Mouse (Mus musculus): ENCODE results near the gene Kremen1.

Gene Kremen1

GRCm38 (mm10) chr11:5261508-5262392 is at the start of gene Kremen1:
TSS of gene Kremen1 (minus strand) at chr11:5261558.
- DNase-seq (ENCODE audit: low spot score in 2 of 2), result peak; percentile 66 to 86

GRCm38 (mm10) chr11:5307024-5307905 is 45.9 kb upstream of the Kremen1 start:
- DNase-seq (ENCODE audit: low spot score in 2 of 2), result no peak

GRCm38 (mm10) chr11:5306017-5306416 is 44.7 kb upstream of the Kremen1 start:
- DNase-seq (ENCODE audit: low spot score in 2 of 2), result no peak

GRCm38 (mm10) chr11:5304526-5304925 is 43.2 kb upstream of the Kremen1 start:
- DNase-seq (ENCODE audit: low spot score in 2 of 2), result no peak

- DNase-seq (ENCODE audit: low spot score in 2 of 2), result no peak
Observed at GRCm38 (mm10) chr11:5298007-5298372, 36.6 kb upstream of the Kremen1 start.

- DNase-seq (ENCODE audit: low spot score in 2 of 2), result no peak
Observed at GRCm38 (mm10) chr11:5297148-5298006, 36.0 kb upstream of the Kremen1 start.

- DNase-seq (ENCODE audit: low spot score in 2 of 2), result no peak
Observed at GRCm38 (mm10) chr11:5296576-5297115, 35.3 kb upstream of the Kremen1 start.

GRCm38 (mm10) chr11:5294805-5295204 is 33.4 kb upstream of the Kremen1 start:
- no peak for DNase-seq (ENCODE audit: low spot score in 2 of 2)

GRCm38 (mm10) chr11:5290691-5291090 is 29.3 kb upstream of the Kremen1 start:
- DNase-seq (ENCODE audit: low spot score in 2 of 2), result peak in 1 of 2 experiments; percentile 63

GRCm38 (mm10) chr11:5289826-5290580 is 28.6 kb upstream of the Kremen1 start:
- DNase-seq (ENCODE audit: low spot score in 2 of 2), result no peak

- no peak for DNase-seq (ENCODE audit: low spot score in 2 of 2)
Observed at GRCm38 (mm10) chr11:5283987-5284386, 22.6 kb upstream of the Kremen1 start.

- no peak for DNase-seq (ENCODE audit: low spot score in 2 of 2)
Observed at GRCm38 (mm10) chr11:5280932-5281331, 19.6 kb upstream of the Kremen1 start.

- DNase-seq (ENCODE audit: low spot score in 2 of 2), result no peak
Observed at GRCm38 (mm10) chr11:5278463-5278862, 17.1 kb upstream of the Kremen1 start.

GRCm38 (mm10) chr11:5277307-5277971 is 16.1 kb upstream of the Kremen1 start:
- DNase-seq (ENCODE audit: low spot score in 2 of 2), result no peak

GRCm38 (mm10) chr11:5275216-5275615 is 13.9 kb upstream of the Kremen1 start:
- no peak for DNase-seq (ENCODE audit: low spot score in 2 of 2)

- no peak for DNase-seq (ENCODE audit: low spot score in 2 of 2)
Observed at GRCm38 (mm10) chr11:5272536-5273234, 11.3 kb upstream of the Kremen1 start.

GRCm38 (mm10) chr11:5272066-5272360 is 10.7 kb upstream of the Kremen1 start:
- DNase-seq (ENCODE audit: low spot score in 2 of 2), result no peak

GRCm38 (mm10) chr11:5271274-5272065 is 10.1 kb upstream of the Kremen1 start:
- no peak for DNase-seq (ENCODE audit: low spot score in 2 of 2)

Data from left cerebral cortex, adult 9 months (tissue).